Mouse (Mus musculus): ENCODE data around the gene Phkg1. TPM values are rescaled to one million over a fixed set of nuclear protein-coding genes. Genes with fewer than 3 reads are reported as not detected.
"Not testable (repeated sequence)": the region's sequence is repeated elsewhere in the genome, so short reads cannot be mapped to it uniquely, and the experiment has no call there.

Gene Phkg1
- 0.93 TPM in 1 of 2 replicates, not detected in the other for total RNA-seq (2017)

GRCm38 (mm10) chr5:129898449-129898848 lies at the start of gene Phkg1:
Gene Phkg1 (minus strand): TSS chr5:129898549.
- ATAC-seq (ENCODE audit: extremely low read depth, insufficient number of reproducible peaks, low FRiP score, poor library complexity, severe bottlenecking), result no peak

GRCm38 (mm10) chr5:129947528-129948033 lies 49.2 kb upstream of the Phkg1 start:
- no peak for ATAC-seq (ENCODE audit: extremely low read depth, insufficient number of reproducible peaks, low FRiP score, poor library complexity, severe bottlenecking)

DNA sequence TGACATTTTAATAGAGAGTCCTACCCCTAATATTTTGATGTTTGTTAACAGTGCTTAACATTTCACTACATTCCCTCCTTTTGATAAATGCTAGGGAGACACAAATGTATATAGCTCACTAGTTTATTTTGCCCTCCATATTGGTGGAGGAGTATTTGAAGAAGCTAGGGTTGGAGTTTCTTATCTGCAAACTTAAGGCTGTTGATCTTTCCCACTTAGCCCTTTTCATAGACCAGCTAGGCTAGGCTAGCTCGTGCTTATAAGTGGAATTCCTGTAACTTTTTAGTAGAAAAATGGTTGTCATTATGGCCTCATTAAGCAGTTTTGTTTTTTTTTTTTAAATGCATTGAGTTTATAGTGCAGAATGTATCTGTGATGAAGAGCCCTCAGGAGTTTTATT lies 45.1 kb upstream of the Phkg1 start:
- no peak for ATAC-seq (ENCODE audit: extremely low read depth, insufficient number of reproducible peaks, low FRiP score, poor library complexity, severe bottlenecking)

DNA sequence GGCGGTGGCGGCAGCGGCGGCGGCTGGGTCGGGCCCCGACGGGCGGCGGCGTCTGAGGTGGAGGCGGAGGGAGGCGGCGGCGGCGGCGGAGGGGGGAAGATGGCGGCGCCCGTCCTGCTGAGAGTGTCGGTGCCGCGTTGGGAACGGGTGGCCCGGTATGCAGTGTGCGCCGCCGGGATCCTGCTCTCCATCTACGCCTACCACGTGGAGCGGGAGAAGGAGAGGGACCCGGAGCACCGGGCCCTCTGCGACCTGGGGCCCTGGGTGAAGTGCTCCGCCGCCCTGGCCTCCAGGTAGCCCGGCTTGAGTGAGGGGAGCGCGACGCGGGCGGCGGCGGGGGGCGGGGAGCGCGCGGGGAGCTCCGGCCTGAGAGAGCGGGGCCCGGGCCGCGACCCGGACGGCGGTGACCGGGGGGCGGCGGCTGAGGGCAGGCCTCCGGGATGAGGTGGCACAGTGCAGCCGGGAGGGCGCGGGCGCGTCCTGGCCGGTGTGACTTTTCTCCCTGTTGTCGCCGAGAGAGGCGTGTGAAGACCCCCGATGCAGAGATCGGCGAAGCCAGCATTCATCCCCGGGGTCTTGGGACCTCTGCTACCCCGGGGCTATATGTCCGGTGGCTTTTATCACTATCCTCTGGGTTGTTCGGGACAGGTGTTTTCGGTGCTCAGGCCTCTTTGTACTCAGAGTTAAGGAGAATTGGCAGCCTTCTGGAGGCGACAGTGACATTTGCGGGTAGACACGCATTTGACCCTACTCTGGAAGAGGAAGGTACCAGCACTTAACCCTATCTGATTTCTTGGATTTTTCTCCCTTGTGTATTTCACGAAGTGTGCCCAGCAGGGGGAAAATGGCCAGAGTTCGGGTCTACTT lies 44.0 kb upstream of the Phkg1 start:
- ATAC-seq (ENCODE audit: extremely low read depth, insufficient number of reproducible peaks, low FRiP score, poor library complexity, severe bottlenecking), result not testable (repeated sequence)

DNA sequence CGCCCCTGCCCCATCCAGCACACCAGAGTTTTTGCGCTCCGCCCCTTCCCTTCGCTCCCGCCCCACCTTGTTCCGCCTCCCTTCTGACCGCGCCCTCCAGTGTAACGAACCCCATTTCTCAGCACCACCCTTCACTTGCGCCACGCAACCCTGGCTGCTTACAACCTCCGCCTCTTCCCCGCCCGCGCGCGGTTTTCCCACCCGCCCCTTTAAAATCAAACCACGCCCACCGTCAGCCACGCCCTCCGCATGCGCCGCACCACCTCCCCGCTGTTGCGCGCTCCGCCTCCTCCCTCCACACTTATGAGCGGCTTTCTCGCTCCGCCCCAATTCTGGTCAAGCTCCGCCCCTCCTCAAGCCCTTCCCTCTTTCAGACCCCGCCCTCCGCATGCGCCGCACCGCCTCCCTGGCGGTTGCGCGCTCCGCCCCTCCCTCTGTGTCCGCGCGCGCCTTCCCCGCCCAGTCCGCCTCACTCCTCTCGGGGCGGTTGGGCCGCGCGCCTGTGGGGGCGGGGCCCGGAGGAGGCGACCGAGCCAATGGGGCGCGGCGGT lies 43.2 kb upstream of the Phkg1 start, which contains the start of gene Vkorc1l1:
Gene Vkorc1l1, plus strand, starts transcription at position 476 of the 551 bp plus-strand sequence.
- peak; percentile 89 for ATAC-seq (ENCODE audit: extremely low read depth, insufficient number of reproducible peaks, low FRiP score, poor library complexity, severe bottlenecking)

- ATAC-seq (ENCODE audit: extremely low read depth, insufficient number of reproducible peaks, low FRiP score, poor library complexity, severe bottlenecking), result no peak
Observed at GRCm38 (mm10) chr5:129940736-129941494, 42.6 kb upstream of the Phkg1 start.

- ATAC-seq (ENCODE audit: extremely low read depth, insufficient number of reproducible peaks, low FRiP score, poor library complexity, severe bottlenecking), result no peak
Observed at GRCm38 (mm10) chr5:129940281-129940680, 41.9 kb upstream of the Phkg1 start.

GRCm38 (mm10) chr5:129936941-129937340 lies 38.6 kb upstream of the Phkg1 start:
- no peak for ATAC-seq (ENCODE audit: extremely low read depth, insufficient number of reproducible peaks, low FRiP score, poor library complexity, severe bottlenecking)

GRCm38 (mm10) chr5:129929924-129930855 lies 31.8 kb upstream of the Phkg1 start:
- ATAC-seq (ENCODE audit: extremely low read depth, insufficient number of reproducible peaks, low FRiP score, poor library complexity, severe bottlenecking), result 0 out of 2 replicates have a peak, but pooled peaks have one; percentile 19

DNA sequence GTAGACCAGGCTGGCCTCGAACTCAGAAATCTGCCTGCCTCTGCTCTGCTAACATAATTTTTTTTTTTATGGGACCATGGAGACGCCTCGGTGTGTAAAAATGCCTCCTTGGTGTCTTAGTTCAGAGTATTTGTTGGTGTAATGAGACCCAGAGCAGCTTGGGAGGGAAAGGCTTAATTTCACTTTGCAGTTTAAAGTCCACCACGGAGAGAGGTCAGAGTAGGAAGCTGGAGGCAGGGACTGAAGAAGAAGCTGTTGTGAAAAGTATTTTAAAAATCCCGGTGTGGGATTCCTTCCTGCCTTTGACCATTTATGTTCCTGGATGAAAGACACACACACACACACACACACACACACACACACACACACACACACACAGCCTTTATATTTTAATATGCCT lies 27.6 kb upstream of the Phkg1 start:
- ATAC-seq (ENCODE audit: extremely low read depth, insufficient number of reproducible peaks, low FRiP score, poor library complexity, severe bottlenecking), result no peak

GRCm38 (mm10) chr5:129924820-129925452 lies 26.6 kb upstream of the Phkg1 start:
- no peak for ATAC-seq (ENCODE audit: extremely low read depth, insufficient number of reproducible peaks, low FRiP score, poor library complexity, severe bottlenecking)

DNA sequence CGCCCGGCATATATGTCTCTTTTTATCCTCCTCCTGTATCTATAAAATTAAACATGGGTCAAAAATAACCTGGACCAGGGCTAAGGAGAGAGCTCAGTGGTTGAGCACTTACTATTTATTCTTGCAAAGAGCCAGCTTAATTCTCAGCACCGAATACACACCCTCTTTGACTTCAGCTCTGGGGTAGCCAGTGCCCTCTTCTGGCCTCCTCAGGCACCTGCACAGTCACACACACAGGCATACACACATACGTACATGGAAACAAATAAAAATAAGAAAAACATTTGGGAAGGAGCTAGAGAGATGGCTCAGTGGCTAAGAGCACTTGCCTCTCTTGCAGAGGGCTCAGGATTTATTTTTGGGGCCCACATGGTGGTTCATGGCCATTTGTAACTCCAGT lies 23.6 kb upstream of the Phkg1 start:
- ATAC-seq (ENCODE audit: extremely low read depth, insufficient number of reproducible peaks, low FRiP score, poor library complexity, severe bottlenecking), result no peak

DNA sequence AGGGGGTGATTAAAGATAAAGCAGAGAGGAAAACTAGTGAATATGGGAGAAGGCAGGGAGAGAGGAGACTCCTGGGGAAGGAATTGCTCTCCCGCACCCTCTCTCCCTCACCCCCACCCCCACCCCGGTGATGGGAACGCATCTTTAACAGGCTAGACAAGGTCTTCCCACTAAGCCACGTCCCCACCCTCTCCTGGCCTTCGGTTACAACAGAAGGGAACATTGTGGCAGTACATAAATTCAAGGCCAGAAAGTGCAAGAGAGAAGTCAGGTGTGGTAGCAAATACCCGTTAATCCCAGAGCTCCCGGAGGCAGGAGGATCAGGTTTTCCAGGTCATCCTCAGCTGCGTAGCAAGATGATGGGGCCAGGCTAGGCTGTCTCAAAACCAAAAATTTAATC lies 21.0 kb upstream of the Phkg1 start:
- ATAC-seq (ENCODE audit: extremely low read depth, insufficient number of reproducible peaks, low FRiP score, poor library complexity, severe bottlenecking), result no peak

- ATAC-seq (ENCODE audit: extremely low read depth, insufficient number of reproducible peaks, low FRiP score, poor library complexity, severe bottlenecking), result no peak
Observed at GRCm38 (mm10) chr5:129918752-129919151, 20.4 kb upstream of the Phkg1 start.

- ATAC-seq (ENCODE audit: extremely low read depth, insufficient number of reproducible peaks, low FRiP score, poor library complexity, severe bottlenecking), result no peak
Observed at GRCm38 (mm10) chr5:129918065-129918651, 19.8 kb upstream of the Phkg1 start.

DNA sequence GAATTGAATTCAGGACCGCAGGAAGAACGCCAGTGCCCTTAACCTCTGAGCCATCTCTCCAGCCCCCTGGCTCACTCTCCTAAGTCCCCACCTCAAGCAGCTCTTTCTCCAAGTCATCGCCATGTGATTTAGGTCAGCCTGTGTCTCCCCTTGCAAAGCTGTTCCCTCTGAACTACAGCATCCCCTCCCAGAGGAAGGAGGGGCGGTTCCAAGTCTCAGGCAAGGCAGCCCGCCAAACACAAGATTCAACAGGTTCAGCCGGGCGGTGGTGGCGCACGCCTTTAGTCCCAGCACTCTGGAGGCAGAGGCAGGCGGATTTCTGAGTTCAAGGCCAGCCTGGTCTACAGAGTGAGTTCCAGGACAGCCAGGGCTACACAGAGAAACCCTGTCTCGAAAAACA lies 17.1 kb upstream of the Phkg1 start:
- not testable (repeated sequence) for ATAC-seq (ENCODE audit: extremely low read depth, insufficient number of reproducible peaks, low FRiP score, poor library complexity, severe bottlenecking)

DNA sequence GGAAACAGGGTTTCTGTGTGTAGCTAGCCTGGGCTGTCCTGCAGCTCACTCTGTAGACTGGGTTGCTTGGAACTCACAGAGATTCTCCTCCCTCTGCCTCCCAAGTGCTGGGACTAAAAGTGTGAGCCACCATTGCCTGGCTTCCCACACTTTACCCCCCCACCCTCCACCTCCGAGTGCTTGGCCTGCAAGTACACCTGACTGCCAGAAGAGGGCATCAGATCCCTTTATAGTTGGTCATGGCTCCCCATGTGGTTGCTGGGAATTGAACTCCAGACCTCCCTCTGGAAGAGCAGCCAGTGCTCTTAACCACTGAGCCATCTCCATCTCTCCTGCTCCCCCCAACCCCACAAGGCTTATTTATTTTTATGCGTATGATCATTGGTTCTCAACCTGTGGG lies 15.7 kb upstream of the Phkg1 start:
- ATAC-seq (ENCODE audit: extremely low read depth, insufficient number of reproducible peaks, low FRiP score, poor library complexity, severe bottlenecking), result peak; percentile 86

DNA sequence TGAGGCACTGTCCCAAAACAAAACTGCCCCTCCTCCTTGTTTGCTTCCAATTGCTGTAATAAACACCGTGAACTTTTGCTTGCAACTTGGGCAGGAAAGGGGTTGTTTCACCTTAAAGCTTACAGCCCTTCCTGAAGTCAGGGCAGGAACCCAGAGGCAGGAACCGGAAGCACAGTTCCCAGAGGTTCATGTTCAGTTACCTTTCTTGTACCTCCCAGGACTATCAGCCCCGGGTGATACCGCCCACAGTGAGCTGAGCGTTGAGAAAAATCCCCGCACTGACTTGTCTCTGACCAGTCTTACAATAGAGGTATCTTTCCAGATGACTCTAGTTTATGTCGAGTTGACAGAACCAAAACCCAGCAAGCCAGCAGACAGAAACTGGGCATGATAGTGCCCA lies 11.2 kb upstream of the Phkg1 start:
- ATAC-seq (ENCODE audit: extremely low read depth, insufficient number of reproducible peaks, low FRiP score, poor library complexity, severe bottlenecking), result no peak

Data from neutrophil, adult 5-6 weeks (primary cell).